Mouse (Mus musculus) intestine, embryonic 14.5 days (tissue): Measurements from ENCODE around the gene Tnfsf13. TPM values are rescaled to one million over a fixed set of nuclear protein-coding genes. Genes with fewer than 3 reads are reported as not detected.

Source experiments
- ATAC-seq: fragments of 200-750 bp; cut with Nextera tagmentation; replicated peaks from 2 replicates; pipeline ENCODE4 v1.8.0; 2017; ENCODE audit warnings: low read depth, moderate number of reproducible peaks, moderate TSS enrichment, moderate library complexity; ENCODE audit not compliant: low FRiP score, low TSS enrichment
- DNase-seq: peaks from one replicate; pipeline ENCODE4 v3.0.0-alpha.2; 2018; ENCODE audit warnings: low spot score
- H3K27ac ChIP-seq: fragments of 300-500 bp; sonication (generic); 2 replicates; pipeline ENCODE4 v1.5.1; 2014; ENCODE audit warnings: low read depth, mild to moderate bottlenecking, control low read depth
- H3K27me3 ChIP-seq: fragments of 300-500 bp; sonication (generic); replicated peaks from 2 replicates; pipeline ENCODE4 v1.6.1; 2014; ENCODE audit warnings: low read length, control low read depth; ENCODE audit not compliant: control insufficient read depth, insufficient read depth
- H3K36me3 ChIP-seq: fragments of 300-500 bp; sonication (generic); 2 replicates; pipeline ENCODE4 v1.6.1; 2014; ENCODE audit warnings: low read length, control low read depth; ENCODE audit not compliant: control insufficient read depth, insufficient read depth
- H3K4me1 ChIP-seq: fragments of 300-500 bp; sonication (generic); replicated peaks from 2 replicates; pipeline ENCODE4 v1.6.1; 2014; ENCODE audit warnings: low read length, control low read depth, mixed read lengths; ENCODE audit not compliant: control insufficient read depth, insufficient read depth
- H3K4me2 ChIP-seq: fragments of 300-500 bp; sonication (generic); 2 replicates; pipeline ENCODE4 v1.6.1; 2014; ENCODE audit warnings: low read length
- H3K4me3 ChIP-seq: fragments of 300-500 bp; sonication (generic); 2 replicates; pipeline ENCODE4 v1.5.1; 2014; ENCODE audit warnings: low read depth, low read length, control low read depth, mixed read lengths
- H3K9ac ChIP-seq: fragments of 300-500 bp; sonication (generic); 2 replicates; pipeline ENCODE4 v1.6.1; 2014; ENCODE audit warnings: mild to moderate bottlenecking, low read length
- H3K9me3 ChIP-seq: fragments of 300-500 bp; sonication (generic); 2 replicates; pipeline ENCODE4 v1.6.1; 2016; ENCODE audit warnings: low read length, control low read depth; ENCODE audit not compliant: control insufficient read depth
- WGBS: fragments of 180-500 bp; shearing (Covaris S2); extraction: QIAGEN DNeasy Blood & Tissue Kit; methylation state at CpG from one replicate; pipeline ENCODE4 v1.1.7; 2014; 5-methylcytosine and 5-hydroxymethylcytosine counted together
- polyA plus RNA-seq: library from polyadenylated mRNA; unstranded; fragments of >200 nt; fragmentation: Nextera tagmentation; extraction: Ambion mirVana; gene quantifications from 2 replicates; pipeline ENCODE4 v1.2.1, GENCODE M21; 2014

Gene Tnfsf13
- polyA plus RNA-seq, 1 experiment from 2014 or later: not detected

DNA sequence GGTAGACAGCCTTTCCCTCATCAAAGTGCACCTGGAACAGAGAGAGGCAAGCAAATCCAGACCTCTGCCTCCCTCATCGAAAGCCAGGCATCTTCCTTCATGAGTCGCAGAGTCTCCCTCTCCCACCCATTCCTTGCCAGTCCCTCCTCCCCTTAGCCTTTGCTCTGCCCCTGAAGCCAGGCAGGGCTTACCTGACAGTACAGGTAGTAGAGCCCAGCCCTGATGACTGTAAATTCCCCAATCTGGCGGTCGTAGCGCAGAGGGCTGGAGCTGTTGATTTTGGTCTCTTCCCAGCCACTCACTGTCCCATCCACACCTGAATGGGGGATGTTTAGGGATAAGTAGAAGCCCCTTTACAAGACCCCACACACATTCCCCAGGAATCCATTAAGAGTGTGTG, 1.5 kb upstream of the Tnfsf13 start:
- no peaks in the 10 kb centered on the region for H3K27me3 ChIP-seq
- no peak overlapping the region for H3K4me3 ChIP-seq
- DNase-seq: no peak
- 49% methylated on average over 5 of the region's 5 CpGs for WGBS
- H3K9ac ChIP-seq: no peak overlapping the region
- ATAC-seq: no peak
- H3K9me3 ChIP-seq: no peaks in the 10 kb centered on the region
- H3K27ac ChIP-seq: no peak overlapping the region
- H3K36me3 ChIP-seq: no peaks in the 10 kb centered on the region
- peaks cover 17% of the 10 kb centered on the region for H3K4me1 ChIP-seq
- H3K4me2 ChIP-seq: no peak overlapping the region

DNA sequence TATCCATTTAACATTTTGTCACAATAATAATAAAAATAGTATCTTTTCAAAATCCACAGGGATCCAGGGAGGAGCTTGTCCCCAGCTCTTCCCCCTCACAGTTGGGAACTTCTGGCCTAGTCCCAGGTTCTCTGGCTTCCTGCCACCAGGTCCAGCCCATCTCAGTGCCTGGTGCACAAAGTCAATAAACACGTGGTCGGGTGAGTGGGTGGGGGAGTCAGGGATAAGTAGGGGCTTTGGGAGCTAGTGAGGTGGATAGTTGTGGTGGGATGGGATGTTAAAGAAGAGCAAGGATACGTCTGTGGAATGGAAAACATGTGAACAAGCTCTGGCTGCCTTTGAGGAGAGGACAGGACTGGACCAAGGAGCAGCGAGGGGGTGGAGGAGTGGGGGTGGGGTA, 793 bp upstream of the Tnfsf13 start:
- Histone ChIP-seq H3K4me1 (peaks cover 17% of the 10 kb centered on the region), H3K9ac (no peak overlapping the region), H3K4me3 (no peak overlapping the region), H3K9me3 (no peaks in the 10 kb centered on the region), H3K27ac (no peak overlapping the region), H3K27me3 (no peaks in the 10 kb centered on the region), H3K4me2 (no peak overlapping the region), H3K36me3 (no peaks in the 10 kb centered on the region)
- ATAC-seq: no peak
- 14% methylated on average over 4 of the region's 4 CpGs for WGBS
- peak; percentile 70 for DNase-seq

DNA sequence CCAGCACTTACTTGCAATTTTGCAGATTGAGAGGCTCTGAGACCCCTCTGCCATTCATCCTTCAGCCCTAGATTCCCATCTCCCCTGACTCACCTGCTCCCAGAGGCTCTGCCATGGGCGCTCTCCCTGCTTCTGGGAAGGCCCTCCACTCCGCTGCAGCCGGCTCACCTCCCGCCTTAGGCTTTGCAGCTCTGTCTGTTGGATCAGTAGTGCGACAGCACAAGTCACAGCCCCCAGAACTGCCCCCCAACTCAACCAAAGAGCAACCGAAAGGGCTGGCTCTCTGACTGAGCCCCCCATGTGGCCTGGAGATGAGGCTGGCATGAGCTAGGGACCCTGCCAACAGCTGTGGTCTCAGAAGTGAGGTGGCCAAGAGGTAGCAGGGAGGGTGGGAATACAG, 648 bp downstream of the Tnfsf13 start:
- no peak overlapping the region for H3K27ac ChIP-seq
- WGBS: 85% methylated on average over 6 of the region's 6 CpGs
- H3K4me1 ChIP-seq: peaks cover 26% of the 10 kb centered on the region
- H3K4me2 ChIP-seq: no peak overlapping the region
- ATAC-seq (no peak), DNase-seq (no peak)
- H3K4me3 ChIP-seq: no peak overlapping the region
- no peaks in the 10 kb centered on the region for H3K27me3 ChIP-seq
- no peak overlapping the region for H3K9ac ChIP-seq
- H3K36me3 ChIP-seq: peaks cover 4% of the 10 kb centered on the region; the same call in 1 of the 2 replicates
- H3K9me3 ChIP-seq: no peaks in the 10 kb centered on the region

DNA sequence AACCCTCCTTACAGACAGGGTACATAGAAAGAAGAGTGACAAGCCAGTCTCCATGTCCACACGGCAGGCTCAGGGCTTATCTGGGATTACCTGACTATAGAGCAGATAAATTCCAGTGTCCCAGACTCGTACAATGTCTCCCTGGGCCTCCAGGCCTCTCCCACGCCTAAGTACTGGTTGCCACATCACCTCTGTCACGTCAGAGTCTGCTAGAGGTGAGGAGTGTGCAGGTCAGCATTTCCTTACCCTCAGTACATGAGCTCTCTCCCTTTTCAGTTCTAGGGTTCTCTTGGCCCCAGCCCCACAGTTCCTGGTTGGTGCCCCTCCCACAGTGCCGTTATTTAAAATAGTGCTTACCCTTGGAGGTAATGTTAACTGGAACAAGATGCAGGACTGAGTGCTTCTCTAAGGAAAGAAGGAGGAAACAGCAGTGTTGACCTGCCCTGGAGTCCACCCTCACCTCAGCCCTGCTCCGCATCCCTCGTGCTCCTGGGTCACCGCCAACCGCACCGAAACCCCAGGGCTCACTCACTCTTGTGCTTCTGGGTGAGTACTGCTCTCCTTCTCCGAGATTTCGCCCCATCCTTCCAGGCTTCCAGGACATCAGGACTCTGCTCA, 1.3 kb downstream of the Tnfsf13 start:
- DNase-seq (no peak), ATAC-seq (no peak)

DNA sequence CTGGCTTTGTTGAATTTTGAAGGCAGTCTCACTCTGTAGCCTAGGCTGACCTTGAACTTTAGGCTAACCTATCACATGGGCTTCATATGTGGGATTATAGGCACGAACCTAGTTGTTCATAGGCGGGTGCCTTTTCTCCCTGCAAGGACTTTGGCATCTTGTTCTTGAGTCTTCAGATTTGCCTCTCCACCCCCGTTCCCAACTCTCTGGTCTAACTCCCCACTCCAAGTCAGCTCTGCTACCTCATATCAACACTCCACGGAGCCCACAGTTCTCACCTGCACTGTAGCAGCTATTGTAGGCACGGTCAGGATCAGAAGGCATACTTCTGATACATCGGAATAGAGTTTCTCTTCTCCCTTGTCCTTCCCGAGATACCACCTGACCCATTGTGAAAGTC, 2.0 kb downstream of the Tnfsf13 start:
- Histone ChIP-seq H3K4me2 (peak overlapping the region; percentile 92; the same call in 1 of the 2 replicates), H3K36me3 (peaks cover 13% of the 10 kb centered on the region), H3K27me3 (no peaks in the 10 kb centered on the region), H3K9me3 (no peaks in the 10 kb centered on the region), H3K4me1 (peaks cover 30% of the 10 kb centered on the region), H3K9ac (no peak overlapping the region; the same call in 1 of the 2 replicates), H3K4me3 (no peak overlapping the region), H3K27ac (0 out of 2 replicates have a peak overlapping the region, but pooled peaks have one; percentile 92)
- DNase-seq (no peak), ATAC-seq (no peak)
- WGBS: 82% methylated on average over 7 of the region's 7 CpGs

More for the DNA sequence above, 1.3 kb downstream of the Tnfsf13 start:
- H3K36me3 ChIP-seq: peaks cover 9% of the 10 kb centered on the region
- H3K9ac ChIP-seq: no peak overlapping the region
- H3K4me3 ChIP-seq: no peak overlapping the region
- no peaks in the 10 kb centered on the region for H3K9me3 ChIP-seq
- no peak overlapping the region for H3K27ac ChIP-seq
- H3K4me2 ChIP-seq: no peak overlapping the region
- 89% methylated on average over 12 of the region's 12 CpGs for WGBS
- no peaks in the 10 kb centered on the region for H3K27me3 ChIP-seq
- peaks cover 27% of the 10 kb centered on the region for H3K4me1 ChIP-seq

DNA sequence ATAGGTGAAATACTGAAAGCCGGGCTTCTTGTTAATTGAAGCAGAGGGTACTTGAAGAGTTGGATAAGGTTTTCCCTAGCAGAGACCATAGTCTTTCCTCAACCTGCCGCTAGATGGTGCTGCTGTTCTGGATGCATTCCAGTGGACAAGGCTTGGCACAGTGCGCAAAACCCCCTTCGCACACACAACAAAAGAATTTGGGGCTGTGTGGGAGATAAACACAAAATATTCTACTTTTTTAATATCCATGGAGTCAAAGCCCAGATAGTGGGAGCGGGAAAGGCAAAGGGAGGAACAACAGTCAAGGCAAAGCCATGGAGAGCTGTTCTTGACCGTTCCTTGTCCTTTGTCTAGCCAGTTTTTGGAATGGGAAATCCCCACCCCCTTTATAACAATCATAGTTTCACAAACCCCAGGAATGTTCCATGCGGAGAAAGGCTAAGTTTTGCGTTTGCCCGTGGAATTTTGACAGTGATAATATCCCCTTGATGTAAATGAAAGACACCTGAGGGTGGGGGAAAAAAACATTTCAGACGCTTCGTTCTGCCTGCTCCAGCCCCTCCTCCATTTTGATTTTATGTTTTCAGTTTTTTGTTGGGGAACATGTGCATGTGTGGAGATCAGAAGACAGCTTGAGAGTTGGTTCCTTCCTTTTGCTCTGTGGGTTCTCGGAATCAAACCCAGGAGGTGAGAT, 2.6 kb downstream of the Tnfsf13 start:
- Histone ChIP-seq H3K4me2 (peak overlapping the region; percentile 92), H3K4me3 (peak overlapping the region; percentile 15), H3K9me3 (no peaks in the 10 kb centered on the region), H3K36me3 (peaks cover 19% of the 10 kb centered on the region), H3K4me1 (peaks cover 30% of the 10 kb centered on the region), H3K27me3 (no peaks in the 10 kb centered on the region), H3K27ac (peak overlapping the region; percentile 92), H3K9ac (peak overlapping the region; percentile 44)
- DNase-seq (peak; percentile 96), ATAC-seq (0 out of 2 replicates have a peak, but pooled peaks have one; percentile 28)
- 17% methylated on average over 12 of the region's 12 CpGs for WGBS

DNA sequence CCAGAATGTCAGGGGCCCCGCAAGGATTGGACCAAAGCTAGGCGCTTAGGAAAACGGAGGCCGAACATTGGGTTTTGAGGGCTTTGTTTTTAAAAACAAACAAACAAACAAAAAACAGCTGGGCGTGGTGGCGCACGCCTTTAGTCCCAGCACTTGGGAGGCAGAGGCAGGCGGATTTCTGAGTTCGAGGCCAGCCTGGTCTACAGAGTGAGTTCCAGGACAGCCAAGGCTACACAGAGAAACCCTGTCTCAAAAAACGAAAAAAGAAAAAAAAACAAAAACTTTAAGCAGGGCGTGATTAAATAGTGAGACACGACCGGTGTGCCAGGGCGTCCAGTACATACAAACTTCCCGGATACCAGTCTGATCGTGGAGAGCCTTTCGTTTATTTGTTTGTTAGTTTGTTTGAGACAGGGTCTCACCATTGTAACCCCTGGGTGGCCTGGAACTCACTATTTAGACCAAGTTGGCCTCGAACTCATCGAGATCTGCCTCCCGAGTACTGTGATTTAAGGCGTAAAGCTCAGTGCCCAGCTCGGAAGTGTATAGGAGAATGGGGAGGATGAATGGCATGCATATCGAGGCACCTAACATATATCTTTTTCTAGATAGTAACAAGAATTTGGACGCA, 3.3 kb downstream of the Tnfsf13 start:
- 25% methylated on average over 24 of the region's 24 CpGs for WGBS
- ATAC-seq (peak; percentile 10; the same call in 1 of the 2 replicates), DNase-seq (no peak)

DNA sequence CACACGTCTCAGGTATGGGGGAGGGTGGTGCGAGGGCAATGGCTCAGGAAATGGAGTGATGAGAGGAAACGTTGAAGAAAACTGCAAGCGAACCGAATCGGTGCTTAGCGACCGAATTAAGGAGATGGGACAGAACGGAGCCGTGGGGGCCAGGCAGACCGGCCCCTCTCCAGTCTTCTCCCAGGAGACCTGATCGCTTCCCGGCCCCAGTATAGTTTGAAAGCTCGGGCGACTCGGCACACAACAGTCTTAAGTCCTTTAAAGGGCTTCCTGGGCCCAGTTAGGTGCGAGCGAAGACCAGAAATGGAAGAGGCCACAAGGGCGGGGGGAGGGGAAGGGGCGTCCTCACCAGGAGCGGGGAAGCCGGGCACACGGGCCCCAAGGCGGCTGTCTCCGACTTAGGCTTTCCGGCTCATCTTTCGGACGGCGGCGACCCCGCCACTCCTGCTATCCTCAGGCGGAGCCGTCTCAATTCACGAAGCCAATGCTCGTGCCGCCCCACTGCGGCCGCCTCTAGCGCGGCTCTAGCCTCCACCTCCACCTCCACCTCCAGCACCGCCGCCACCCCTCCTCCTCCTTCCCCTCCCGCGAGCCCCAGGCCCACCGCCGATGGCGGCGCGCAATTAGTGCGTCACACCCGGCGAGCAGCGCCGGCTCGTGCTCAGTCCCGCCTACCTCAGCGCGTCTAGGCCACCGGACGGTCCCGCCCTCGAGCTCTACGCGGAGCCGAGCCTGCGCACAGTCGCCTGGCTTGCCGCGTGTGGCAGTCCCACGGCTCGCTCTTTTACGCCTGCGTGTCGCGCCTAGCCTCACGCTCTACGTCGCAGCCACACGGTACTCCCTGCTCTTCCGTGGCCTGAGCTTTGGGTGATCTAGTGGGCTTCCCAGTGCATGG, 4.0 kb downstream of the Tnfsf13 start, which contains the start of gene Senp3:
TSS of gene Senp3 (minus strand) at position 771 of the 895 bp plus-strand sequence.
- peak; percentile 94 for ATAC-seq
- DNase-seq: peak; percentile 98
- H3K27ac ChIP-seq: peak within 1 kb of the TSS; percentile 92

More for the DNA sequence above, 3.3 kb downstream of the Tnfsf13 start:
- Histone ChIP-seq H3K36me3 (peaks cover 24% of the 10 kb centered on the region), H3K4me3 (peak overlapping the region; percentile 86), H3K4me1 (peaks cover 30% of the 10 kb centered on the region), H3K9me3 (no peaks in the 10 kb centered on the region), H3K4me2 (peak overlapping the region; percentile 92), H3K9ac (peak overlapping the region; percentile 78), H3K27ac (peak overlapping the region; percentile 92), H3K27me3 (no peaks in the 10 kb centered on the region)

More for the DNA sequence above, 4.0 kb downstream of the Tnfsf13 start, which contains the start of gene Senp3:
- H3K4me1 ChIP-seq: peaks cover 29% of the 10 kb centered on the region
- H3K9ac ChIP-seq: peak within 1 kb of the TSS; percentile 78
- under 1% methylated on average over 78 of the region's 80 CpGs for WGBS
- H3K4me2 ChIP-seq: peak within 1 kb of the TSS; percentile 92
- H3K27me3 ChIP-seq: no peaks in the 10 kb centered on the region
- peaks cover 32% of the 10 kb centered on the region for H3K36me3 ChIP-seq
- H3K4me3 ChIP-seq: peak within 1 kb of the TSS; percentile 86
- H3K9me3 ChIP-seq: no peaks in the 10 kb centered on the region
